Mouse (Mus musculus): ENCODE data around the gene Slc4a7.

DNA sequence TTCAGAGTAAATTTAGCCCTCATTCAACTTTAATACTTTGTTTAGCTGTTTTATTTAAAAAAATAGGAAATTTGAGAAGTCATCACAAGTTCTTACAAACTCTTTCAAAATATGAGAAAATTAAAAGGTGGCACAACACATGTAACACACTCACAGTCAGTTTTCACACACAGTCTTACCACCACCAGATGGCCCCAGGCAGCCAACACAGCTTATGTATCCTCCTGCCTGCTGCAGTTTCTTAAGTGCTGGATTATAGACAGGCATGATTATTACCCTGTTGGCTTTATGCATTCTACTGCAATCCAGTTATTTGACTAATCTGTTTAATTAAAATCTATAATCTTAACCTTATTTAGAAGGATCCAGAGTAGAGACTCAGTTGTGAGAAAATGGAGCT is 12.1 kb downstream of the Slc4a7 start:
- TF ChIP-seq POLR2A (IDR thresholded peaks at IDR 0.05; ENCODE audit: low read depth, low read length) (no peak), CTCF (IDR thresholded peaks at IDR 0.05; ENCODE audit: borderline replicate concordance, insufficient read depth, low read length) (no peak)
